Mouse (Mus musculus) embryonic fibroblast, embryonic 13.5 days (primary cell): ENCODE data around the gene Kifap3.

Experiments used
- CTCF ChIP-seq: IDR thresholded peaks from 2 replicates; pipeline ENCODE4 v1.5.1; 2011; ENCODE audit warnings: mild to moderate bottlenecking, control low read depth, low read length, moderate library complexity, borderline replicate concordance; ENCODE audit not compliant: insufficient read depth
- POLR2A ChIP-seq: IDR thresholded peaks from 2 replicates; pipeline ENCODE4 v1.6.1; 2011; ENCODE audit warnings: low read depth, mild to moderate bottlenecking, control low read depth, low read length, moderate library complexity

- no peak for TF ChIP-seq CTCF
- TF ChIP-seq POLR2A: no peak
These were observed 184.8 kb downstream of the Kifap3 start for GRCm38 (mm10) chr1:163964008-163964689.
